Mouse (Mus musculus) embryonic facial prominence, embryonic 12.5 days (tissue): ENCODE measurements around the gene Shc4. TPM values are rescaled to one million over a fixed set of nuclear protein-coding genes. Genes with fewer than 3 reads are reported as not detected.

Source experiments
- ATAC-seq: fragments of 200-750 bp; cut with Nextera tagmentation; 2 replicates; pipeline ENCODE4 v1.8.0; 2017; ENCODE audit not compliant: insufficient number of reproducible peaks, insufficient read depth, low FRiP score, low TSS enrichment
- H3K27ac ChIP-seq: fragments of 300-500 bp; sonication (generic); 2 replicates; pipeline ENCODE4 v1.5.1; 2016; ENCODE audit warnings: mild to moderate bottlenecking
- H3K27me3 ChIP-seq: fragments of 300-500 bp; sonication (generic); 2 replicates; pipeline ENCODE4 v1.6.1; 2016; ENCODE audit warnings: mild to moderate bottlenecking, moderate library complexity
- H3K36me3 ChIP-seq: fragments of 300-500 bp; sonication (generic); 2 replicates; pipeline ENCODE4 v1.6.1; 2016; ENCODE audit warnings: mild to moderate bottlenecking
- H3K4me1 ChIP-seq: fragments of 300-500 bp; sonication (generic); 2 replicates; pipeline ENCODE4 v1.6.1; 2016
- H3K4me2 ChIP-seq: fragments of 300-500 bp; sonication (generic); replicated peaks from 2 replicates; pipeline ENCODE4 v1.6.1; 2016; ENCODE audit warnings: mild to moderate bottlenecking, moderate library complexity
- H3K4me3 ChIP-seq: fragments of 300-500 bp; sonication (generic); 2 replicates; pipeline ENCODE4 v1.5.1; 2016; ENCODE audit warnings: mild to moderate bottlenecking
- H3K9ac ChIP-seq: fragments of 300-500 bp; sonication (generic); 2 replicates; pipeline ENCODE4 v1.6.1; 2016; ENCODE audit warnings: mild to moderate bottlenecking, moderate library complexity
- H3K9me3 ChIP-seq: fragments of 300-500 bp; sonication (generic); 2 replicates; pipeline ENCODE4 v1.6.1; 2016; ENCODE audit warnings: mild to moderate bottlenecking, moderate library complexity
- WGBS: fragments of 180-500 bp; shearing (Covaris S2); methylation state at CpG from one replicate; pipeline ENCODE4 v1.1.7; 2016; 5-methylcytosine and 5-hydroxymethylcytosine counted together
- polyA plus RNA-seq: library from polyadenylated mRNA; unstranded; fragments of >200 nt; fragmentation: Nextera tagmentation; extraction: Ambion mirVana; gene quantifications from 2 replicates; pipeline ENCODE4 v1.2.1, GENCODE M21; 2016

Gene Shc4
- polyA plus RNA-seq, 1 experiment from 2014 or later, result 2.5 TPM

DNA sequence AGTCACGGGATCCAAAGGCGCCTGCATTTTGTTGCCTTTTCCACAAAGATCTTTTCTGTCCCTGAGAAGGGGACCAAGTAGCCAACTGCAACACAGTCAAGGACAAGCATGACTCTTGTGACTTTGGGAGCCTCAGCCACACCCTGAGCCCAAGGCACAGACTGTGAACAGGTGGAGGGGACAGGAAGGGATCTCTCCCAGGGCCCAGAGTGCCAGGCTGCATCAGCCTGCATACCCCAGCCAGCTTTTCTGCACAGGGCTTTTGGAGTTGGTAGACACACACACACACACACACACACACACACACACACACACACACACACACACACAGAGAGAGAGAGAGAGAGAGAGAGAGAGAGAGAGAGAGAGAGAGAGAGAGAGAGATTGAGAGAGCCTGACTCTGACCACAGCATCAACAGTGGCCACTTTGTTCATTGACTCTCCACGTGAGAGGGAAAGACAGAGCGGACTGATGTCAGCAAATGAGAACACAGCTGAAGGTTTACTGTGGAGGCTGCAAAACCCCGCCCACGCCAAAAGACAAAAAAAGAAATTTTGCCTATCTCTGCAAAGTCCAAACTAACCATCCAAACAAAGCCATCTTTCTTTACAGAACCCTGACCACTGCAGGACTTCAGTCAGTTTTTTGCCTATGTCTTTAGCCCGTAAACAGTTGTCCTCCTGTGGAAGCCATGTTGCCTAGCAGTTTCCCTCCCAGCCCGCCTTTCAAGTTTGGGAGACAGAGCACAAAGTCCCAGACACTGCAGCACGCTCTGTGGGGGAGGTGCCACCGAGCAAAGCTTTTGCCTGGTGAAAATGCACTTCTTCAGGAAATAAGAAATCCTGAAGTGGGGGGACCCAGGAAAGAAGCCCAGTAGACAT, 39.1 kb downstream of the Shc4 start:
- Histone ChIP-seq H3K4me2 (peak overlapping the region; percentile 27; the same call in 1 of the 2 replicates), H3K4me1 (peaks cover 22% of the 10 kb centered on the region), H3K4me3 (no peak overlapping the region), H3K36me3 (no peaks in the 10 kb centered on the region), H3K27me3 (no peaks in the 10 kb centered on the region), H3K9me3 (no peaks in the 10 kb centered on the region), H3K9ac (no peak overlapping the region), H3K27ac (peak overlapping the region; percentile 63)
- WGBS, result 42% methylated on average over 10 of the region's 10 CpGs
- ATAC-seq, result no peak

DNA sequence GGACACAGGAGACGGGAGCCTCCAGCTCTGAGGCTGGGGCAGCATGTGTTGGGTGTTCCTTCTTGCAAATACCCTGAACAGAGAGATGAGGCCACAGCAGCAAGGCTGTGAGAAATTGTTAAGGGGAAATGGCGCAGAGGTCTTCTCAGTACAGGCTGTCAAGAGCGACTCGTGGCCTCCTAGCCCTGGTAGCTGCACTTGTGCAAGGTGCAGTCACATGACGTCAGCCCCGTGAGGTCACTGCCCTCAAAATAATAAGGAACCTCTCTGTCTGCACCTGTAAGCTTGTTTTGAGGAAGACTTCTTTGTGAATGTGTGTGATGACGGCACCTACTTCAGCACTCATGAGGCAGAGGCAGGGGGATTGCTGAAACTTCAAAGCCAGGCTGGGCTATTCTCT, 40.1 kb downstream of the Shc4 start:
- no peaks in the 10 kb centered on the region for H3K27me3 ChIP-seq
- H3K9me3 ChIP-seq, result no peaks in the 10 kb centered on the region
- H3K36me3 ChIP-seq, result no peaks in the 10 kb centered on the region
- H3K4me1 ChIP-seq, result peaks cover 22% of the 10 kb centered on the region
- no peak overlapping the region for H3K4me2 ChIP-seq
- no peak overlapping the region for H3K4me3 ChIP-seq
- WGBS, result 78% methylated on average over 7 of the region's 7 CpGs
- peak overlapping the region; percentile 60; the same call in 1 of the 2 replicates for H3K27ac ChIP-seq
- no peak overlapping the region for H3K9ac ChIP-seq
- ATAC-seq, result no peak

DNA sequence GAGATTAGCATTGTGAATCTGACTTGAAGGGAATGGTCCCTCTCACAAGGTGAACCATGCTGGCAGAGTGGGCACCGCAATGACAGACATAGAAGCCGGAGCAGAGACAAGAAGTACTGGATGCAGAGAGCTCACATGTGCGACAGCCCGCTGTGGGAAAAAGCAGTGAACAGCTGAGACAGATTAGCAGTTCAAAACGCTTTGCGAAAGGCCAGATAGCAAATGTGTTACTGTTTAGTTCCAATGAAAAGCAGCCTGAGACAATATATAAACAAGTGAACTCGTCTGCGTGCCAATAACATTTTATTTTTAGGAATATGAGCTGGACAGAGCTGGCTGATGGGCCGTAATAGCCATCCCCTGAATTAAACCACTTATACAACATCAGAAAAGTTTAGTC, 42.1 kb downstream of the Shc4 start:
- no peak overlapping the region for H3K4me2 ChIP-seq
- peaks cover 22% of the 10 kb centered on the region for H3K4me1 ChIP-seq
- H3K9me3 ChIP-seq, result no peaks in the 10 kb centered on the region
- H3K36me3 ChIP-seq, result no peaks in the 10 kb centered on the region
- no peak overlapping the region for H3K4me3 ChIP-seq
- 33% methylated on average over 9 of the region's 9 CpGs for WGBS
- ATAC-seq, result no peak
- no peak overlapping the region for H3K9ac ChIP-seq
- H3K27me3 ChIP-seq, result no peaks in the 10 kb centered on the region
- no peak overlapping the region for H3K27ac ChIP-seq

DNA sequence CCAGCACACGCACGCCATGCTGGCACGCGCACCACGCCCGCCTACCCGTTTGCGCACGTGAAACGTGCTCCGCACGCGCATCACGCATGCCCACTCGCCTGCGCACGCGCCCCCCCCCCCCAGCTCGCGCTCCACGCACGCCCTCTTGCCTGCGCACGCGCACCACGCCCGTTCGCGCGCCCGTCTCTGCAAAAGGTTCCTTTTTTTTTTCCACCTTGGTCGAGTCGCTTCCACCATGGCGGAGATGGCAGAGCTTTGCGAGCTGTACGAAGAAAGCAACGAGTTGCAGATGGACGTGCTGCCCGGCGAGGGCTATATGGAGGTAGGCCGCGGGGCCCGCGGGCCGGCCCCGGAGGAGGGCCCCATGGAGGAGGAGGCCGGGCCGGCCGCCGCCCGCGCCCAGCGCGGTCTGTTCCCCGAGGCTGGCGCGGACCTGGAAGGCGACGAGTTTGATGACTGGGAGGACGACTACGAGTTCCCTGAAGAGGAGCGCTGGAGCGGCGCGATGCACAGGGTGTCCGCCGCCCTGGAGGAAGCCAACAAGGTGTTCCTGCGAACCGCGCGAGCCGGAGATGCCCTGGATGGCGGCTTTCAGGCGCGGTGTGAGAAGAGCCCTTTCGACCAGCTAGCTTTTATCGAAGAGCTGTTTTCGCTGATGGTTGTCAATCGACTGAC, 50.9 kb downstream of the Shc4 start, which contains the start of gene Eid1:
Gene Eid1, plus strand, starts transcription at position 139 of the 675 bp plus-strand sequence.
- H3K9me3 ChIP-seq, result no peaks in the 10 kb centered on the region
- H3K4me1 ChIP-seq, result peaks cover 9% of the 10 kb centered on the region
- peak within 1 kb of the TSS; percentile 95 for H3K27ac ChIP-seq
- peak; percentile 82 for ATAC-seq
- under 1% methylated on average over 58 of the region's 79 CpGs for WGBS
- peak within 1 kb of the TSS; percentile 86 for H3K9ac ChIP-seq
- no peaks in the 10 kb centered on the region for H3K36me3 ChIP-seq
- H3K27me3 ChIP-seq, result no peaks in the 10 kb centered on the region
- peak within 1 kb of the TSS; percentile 73 for H3K4me3 ChIP-seq
- peak within 1 kb of the TSS; percentile 63 for H3K4me2 ChIP-seq

DNA sequence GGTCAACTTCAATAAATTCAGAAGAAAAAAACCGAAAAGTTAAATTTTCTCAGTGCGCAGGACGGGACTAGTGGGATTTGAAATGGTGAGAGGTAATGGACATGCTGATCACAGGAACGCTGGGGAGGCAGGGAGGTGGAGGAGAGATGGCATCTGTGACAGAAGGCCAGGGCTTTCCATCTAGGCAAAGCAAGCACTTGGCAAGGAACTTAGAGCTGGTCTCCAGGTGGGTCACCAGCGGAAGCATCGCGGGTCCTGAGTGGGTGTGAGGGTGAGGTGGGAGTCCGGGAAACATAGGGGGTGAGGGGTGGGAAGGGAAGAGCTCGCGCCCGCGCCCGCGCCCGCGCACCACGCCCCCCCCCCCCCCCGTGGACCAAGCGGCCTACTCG, 51.4 kb downstream of the Shc4 start:
- 27% methylated on average over 8 of the region's 20 CpGs for WGBS
- no peaks in the 10 kb centered on the region for H3K27me3 ChIP-seq
- H3K4me3 ChIP-seq, result peak overlapping the region; percentile 73
- no peaks in the 10 kb centered on the region for H3K9me3 ChIP-seq
- peaks cover 9% of the 10 kb centered on the region for H3K4me1 ChIP-seq
- peak; percentile 57 for ATAC-seq
- H3K36me3 ChIP-seq, result no peaks in the 10 kb centered on the region
- H3K9ac ChIP-seq, result peak overlapping the region; percentile 86
- peak overlapping the region; percentile 63 for H3K4me2 ChIP-seq
- peak overlapping the region; percentile 95 for H3K27ac ChIP-seq

DNA sequence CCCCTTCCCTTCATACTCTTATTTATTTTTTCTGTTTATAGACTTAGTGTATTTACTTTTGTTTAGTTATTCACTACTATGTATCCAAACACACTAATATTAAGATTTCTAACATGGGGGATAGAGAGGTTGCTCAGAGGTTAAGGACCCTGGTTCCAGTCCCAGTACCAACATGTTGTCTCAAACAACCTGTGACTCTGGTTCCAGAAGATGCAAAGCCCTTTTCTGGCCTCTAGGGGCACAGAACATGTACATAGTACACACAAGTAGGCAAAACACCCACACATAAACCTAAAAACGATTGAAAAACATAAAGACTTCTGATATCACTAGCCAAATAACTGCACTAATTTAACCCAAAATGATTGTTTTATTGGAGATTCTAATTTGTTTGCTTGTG, 53.1 kb downstream of the Shc4 start:
- ATAC-seq, result no peak
- WGBS, result 50% methylated on average over 1 of the region's 1 CpGs

DNA sequence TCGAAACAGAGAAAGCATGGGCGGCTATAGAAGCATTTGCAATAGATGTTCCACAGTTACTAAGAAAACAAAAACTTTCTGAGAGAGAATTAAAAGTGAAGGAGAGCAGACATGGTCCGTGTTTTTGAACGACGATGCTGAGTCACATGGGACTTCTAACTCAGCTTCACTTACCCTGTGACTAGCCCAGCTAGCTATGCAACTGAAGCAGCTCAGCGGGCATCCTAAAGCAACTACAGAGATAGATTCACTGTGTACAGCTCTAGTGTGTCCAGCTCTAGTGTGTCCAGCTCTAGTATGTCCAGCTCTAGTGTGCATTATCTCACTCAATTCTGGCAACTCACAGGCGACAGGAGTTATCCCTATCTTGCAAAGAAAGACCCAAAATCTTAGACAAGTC, 56.2 kb downstream of the Shc4 start:
- no peaks in the 10 kb centered on the region for H3K36me3 ChIP-seq
- no peaks in the 10 kb centered on the region for H3K27me3 ChIP-seq
- no peak for ATAC-seq
- no peak overlapping the region for H3K9ac ChIP-seq
- H3K4me3 ChIP-seq, result no peak overlapping the region
- H3K4me2 ChIP-seq, result no peak overlapping the region
- H3K4me1 ChIP-seq, result no peaks in the 10 kb centered on the region
- H3K9me3 ChIP-seq, result no peaks in the 10 kb centered on the region
- 77% methylated on average over 7 of the region's 7 CpGs for WGBS
- H3K27ac ChIP-seq, result no peak overlapping the region

More for the DNA sequence above, 53.1 kb downstream of the Shc4 start:
- H3K4me2 ChIP-seq, result no peak overlapping the region
- H3K36me3 ChIP-seq, result no peaks in the 10 kb centered on the region
- H3K4me1 ChIP-seq, result peaks cover 9% of the 10 kb centered on the region
- H3K9ac ChIP-seq, result no peak overlapping the region
- no peak overlapping the region for H3K4me3 ChIP-seq
- no peaks in the 10 kb centered on the region for H3K27me3 ChIP-seq
- H3K9me3 ChIP-seq, result no peaks in the 10 kb centered on the region
- no peak overlapping the region for H3K27ac ChIP-seq

DNA sequence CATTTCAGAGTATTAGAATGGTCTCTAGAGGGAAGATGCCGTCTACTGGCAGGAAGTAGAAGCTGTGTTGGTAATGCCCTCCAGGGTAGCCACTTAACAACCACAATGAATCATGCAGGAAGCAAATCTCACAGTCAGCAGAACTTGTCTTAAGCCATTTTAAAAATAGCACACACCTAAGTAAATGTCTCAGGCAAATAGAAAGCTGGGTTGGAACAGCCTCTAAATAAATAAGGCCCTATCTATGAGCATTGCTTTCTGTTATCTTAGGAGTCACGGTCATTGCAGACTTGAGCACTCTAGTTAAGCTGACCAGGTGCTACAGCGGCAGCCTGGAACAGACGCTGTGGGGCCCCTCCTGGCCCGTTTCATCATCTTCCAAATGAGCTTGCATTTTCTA, 56.8 kb downstream of the Shc4 start:
- Histone ChIP-seq H3K36me3 (no peaks in the 10 kb centered on the region), H3K9me3 (no peaks in the 10 kb centered on the region), H3K9ac (no peak overlapping the region), H3K4me1 (no peaks in the 10 kb centered on the region), H3K4me3 (no peak overlapping the region), H3K4me2 (no peak overlapping the region), H3K27ac (no peak overlapping the region), H3K27me3 (no peaks in the 10 kb centered on the region)
- 59% methylated on average over 5 of the region's 5 CpGs for WGBS
- no peak for ATAC-seq

DNA sequence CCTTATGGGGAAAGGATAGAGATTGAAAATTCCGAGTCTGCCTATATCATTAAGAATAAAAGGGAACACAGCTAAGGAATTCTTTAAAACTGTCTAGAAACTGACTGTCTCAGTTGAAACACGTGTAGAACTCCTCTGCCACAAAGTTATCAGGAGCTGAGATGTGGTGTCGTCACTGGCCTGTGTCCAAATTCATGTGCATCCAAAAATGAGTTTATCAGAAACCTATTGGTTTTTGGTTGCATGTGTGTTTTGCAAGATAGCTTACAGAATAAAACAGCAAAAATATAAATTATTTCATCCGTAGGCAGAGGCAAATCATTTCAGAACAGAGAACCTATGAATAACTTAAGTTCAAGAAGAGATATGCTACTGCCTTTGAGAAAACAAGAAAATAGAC, 57.3 kb downstream of the Shc4 start:
- ATAC-seq, result no peak
- Histone ChIP-seq H3K27me3 (no peaks in the 10 kb centered on the region), H3K27ac (no peak overlapping the region), H3K9ac (no peak overlapping the region), H3K9me3 (no peaks in the 10 kb centered on the region), H3K4me3 (no peak overlapping the region), H3K36me3 (no peaks in the 10 kb centered on the region), H3K4me1 (no peaks in the 10 kb centered on the region), H3K4me2 (no peak overlapping the region)
- 80% methylated on average over 4 of the region's 4 CpGs for WGBS

DNA sequence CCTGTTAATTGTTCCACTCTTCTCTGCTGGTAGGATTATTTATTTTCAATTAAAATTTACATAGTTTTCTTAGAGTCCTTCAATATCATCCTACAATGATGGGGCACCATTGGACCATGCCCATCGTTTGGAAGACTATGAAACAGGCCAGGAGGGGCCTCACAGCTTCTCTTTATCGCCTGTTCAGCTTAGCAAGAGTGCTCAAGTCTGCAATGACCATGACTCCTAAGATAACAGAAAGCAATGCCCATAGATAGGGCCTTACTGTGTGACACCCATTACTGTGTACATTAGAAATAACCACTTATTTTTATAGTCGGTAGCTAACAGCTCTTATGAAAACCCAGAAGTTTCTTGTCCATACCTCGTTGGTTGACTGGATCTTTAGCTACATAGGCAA, 58.0 kb downstream of the Shc4 start:
- H3K9me3 ChIP-seq, result no peaks in the 10 kb centered on the region
- 88% methylated on average over 4 of the region's 4 CpGs for WGBS
- H3K27ac ChIP-seq, result no peak overlapping the region
- no peaks in the 10 kb centered on the region for H3K27me3 ChIP-seq
- H3K4me2 ChIP-seq, result no peak overlapping the region
- no peak for ATAC-seq
- H3K36me3 ChIP-seq, result no peaks in the 10 kb centered on the region
- peaks cover 3% of the 10 kb centered on the region for H3K4me1 ChIP-seq
- no peak overlapping the region for H3K4me3 ChIP-seq
- no peak overlapping the region for H3K9ac ChIP-seq

DNA sequence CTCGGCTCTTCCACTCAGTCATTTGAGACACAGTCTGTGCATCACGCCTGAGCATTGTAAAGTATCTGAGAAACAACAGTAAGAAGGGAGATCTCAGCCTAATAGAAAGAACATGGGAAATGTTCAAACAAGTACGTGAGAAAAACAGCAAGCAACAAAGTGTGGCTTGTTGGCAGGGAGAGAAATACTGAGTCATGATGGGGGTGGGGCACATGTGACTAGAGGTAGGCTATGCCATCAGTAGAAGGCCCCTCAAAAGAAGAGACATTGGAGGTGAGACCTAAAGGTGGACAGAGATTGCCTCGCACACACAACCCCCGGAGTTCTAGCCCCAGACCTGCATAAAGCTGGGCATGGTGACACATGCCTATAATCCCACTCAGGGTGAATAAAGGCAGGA, 58.7 kb downstream of the Shc4 start:
- Histone ChIP-seq H3K27me3 (no peaks in the 10 kb centered on the region), H3K36me3 (no peaks in the 10 kb centered on the region), H3K9me3 (no peaks in the 10 kb centered on the region), H3K4me1 (peaks cover 10% of the 10 kb centered on the region), H3K4me3 (no peak overlapping the region), H3K9ac (no peak overlapping the region), H3K4me2 (no peak overlapping the region), H3K27ac (no peak overlapping the region)
- 80% methylated on average over 5 of the region's 5 CpGs for WGBS
- ATAC-seq, result no peak

DNA sequence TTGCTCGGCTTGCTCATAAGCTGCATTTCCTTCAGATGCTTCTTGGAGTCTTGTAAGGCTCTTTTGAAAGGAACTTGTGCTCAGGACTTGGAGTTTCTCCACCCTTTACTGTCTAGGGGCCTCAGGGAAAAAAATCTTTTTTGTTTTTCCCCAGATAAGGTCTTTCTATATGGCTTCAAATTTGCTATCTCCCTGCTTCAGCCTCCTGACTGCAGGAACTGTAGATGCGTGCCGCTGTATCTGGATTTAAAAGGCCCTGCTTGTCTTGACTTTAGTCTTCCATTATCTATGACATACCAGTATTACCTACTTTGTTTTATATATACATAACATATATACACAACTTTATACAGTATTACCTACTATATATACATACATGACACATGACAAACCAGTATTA, 61.4 kb downstream of the Shc4 start:
- H3K36me3 ChIP-seq, result no peaks in the 10 kb centered on the region
- H3K4me2 ChIP-seq, result no peak overlapping the region
- H3K4me3 ChIP-seq, result no peak overlapping the region
- no peak for ATAC-seq
- no peak overlapping the region for H3K27ac ChIP-seq
- WGBS, result 95% methylated on average over 3 of the region's 3 CpGs
- peaks cover 10% of the 10 kb centered on the region for H3K4me1 ChIP-seq
- no peaks in the 10 kb centered on the region for H3K9me3 ChIP-seq
- no peak overlapping the region for H3K9ac ChIP-seq
- no peaks in the 10 kb centered on the region for H3K27me3 ChIP-seq
